Comparison of ENCODE assay signal across 12 mouse cellular contexts in genomic region chr19:7083035-7083794, GRCm38 (mm10). TPM values are rescaled to one million over a fixed set of nuclear protein-coding genes. Genes with fewer than 3 reads are reported as not detected.
A peak's percentile ranks its signal among the peaks of the same experiment; 100 is the strongest.
DNase-seq lines count a peak whose midpoint lies in the region; ATAC-seq and TF ChIP-seq lines count a peak whose summit lies in the region.
"Had no signal": no experiment of that assay in that cellular context is flagged by ENCODE, and none has a peak within 500 bp of the region (broad histone marks: within the 10 kb centered on the region; RNA-seq: fewer than 3 reads in every experiment).

No protein-coding gene starts in this region.

- no peak for TF ChIP-seq CTCF in heart, adult 2 months (IDR thresholded peaks at IDR 0.05)
- no peak for TF ChIP-seq CTCF in midbrain, postnatal 0 days (IDR thresholded peaks at IDR 0.05)

- H3K4me3 ChIP-seq in heart, embryonic 16.5 days (ENCODE audit: low read length), result no peak overlapping the region
- H3K4me3 ChIP-seq in heart, adult 2 months, result no peak overlapping the region
- no peak overlapping the region for H3K4me3 ChIP-seq in embryonic facial prominence, embryonic 13.5 days
- H3K4me3 ChIP-seq in hindbrain, embryonic 12.5 days, result no peak overlapping the region
- no peak overlapping the region for H3K4me3 ChIP-seq in midbrain, postnatal 0 days (ENCODE audit: low read depth, low read length)

- H3K36me3 ChIP-seq in heart, embryonic 16.5 days (ENCODE audit: control insufficient read depth, insufficient read depth), result no peaks in the 10 kb centered on the region
- H3K36me3 ChIP-seq in heart, adult 2 months (ENCODE audit: control insufficient read depth, insufficient read depth, low read length), result no peaks in the 10 kb centered on the region
- no peaks in the 10 kb centered on the region for H3K36me3 ChIP-seq in embryonic facial prominence, embryonic 13.5 days
- H3K36me3 ChIP-seq in hindbrain, embryonic 12.5 days, result no peaks in the 10 kb centered on the region
- no peaks in the 10 kb centered on the region for H3K36me3 ChIP-seq in midbrain, postnatal 0 days (ENCODE audit: insufficient read depth, low read length)

- no peak for TF ChIP-seq EP300 in heart, adult 2 months (IDR thresholded peaks at IDR 0.05; ENCODE audit: insufficient read depth, low read depth, low read length)

- H3K4me1 ChIP-seq in heart, embryonic 16.5 days (ENCODE audit: control insufficient read depth, insufficient read depth, low read length), result peaks cover 9% of the 10 kb centered on the region
- H3K4me1 ChIP-seq in heart, adult 2 months (ENCODE audit: control insufficient read depth, insufficient read depth, low read length), result no peaks in the 10 kb centered on the region
- H3K4me1 ChIP-seq in embryonic facial prominence, embryonic 13.5 days, result peaks cover 31% of the 10 kb centered on the region
- H3K4me1 ChIP-seq in hindbrain, embryonic 12.5 days, result peaks cover 48% of the 10 kb centered on the region
- peaks cover 7% of the 10 kb centered on the region; the same call in 1 of the 2 replicates for H3K4me1 ChIP-seq in midbrain, postnatal 0 days (ENCODE audit: insufficient read depth, low read length)

- 0 out of 2 replicates have a peak overlapping the region, but pooled peaks have one; percentile 13 for H3K9ac ChIP-seq in heart, embryonic 16.5 days (ENCODE audit: low read length)
- H3K9ac ChIP-seq in heart, adult 2 months (ENCODE audit: low read depth, low read length), result no peak overlapping the region
- H3K9ac ChIP-seq in embryonic facial prominence, embryonic 13.5 days, result no peak overlapping the region
- no peak overlapping the region for H3K9ac ChIP-seq in hindbrain, embryonic 12.5 days
- H3K9ac ChIP-seq in midbrain, postnatal 0 days (replicated peaks; ENCODE audit: low read length, poor library complexity, severe bottlenecking), result no peak overlapping the region

- H3K9me3 ChIP-seq in heart, embryonic 16.5 days (replicated peaks; ENCODE audit: control insufficient read depth, low read length), result no peaks in the 10 kb centered on the region
- H3K9me3 ChIP-seq in embryonic facial prominence, embryonic 13.5 days, result no peaks in the 10 kb centered on the region
- no peaks in the 10 kb centered on the region for H3K9me3 ChIP-seq in hindbrain, embryonic 12.5 days (replicated peaks)
- H3K9me3 ChIP-seq in midbrain, postnatal 0 days (ENCODE audit: low read length), result no peaks in the 10 kb centered on the region

- no peak overlapping the region for H3K27ac ChIP-seq in heart, embryonic 16.5 days (ENCODE audit: low read length)
- H3K27ac ChIP-seq in heart, adult 2 months, result no peak overlapping the region
- H3K27ac ChIP-seq in embryonic facial prominence, embryonic 13.5 days, result no peak overlapping the region
- H3K27ac ChIP-seq in hindbrain, embryonic 12.5 days, result no peak overlapping the region
- H3K27ac ChIP-seq in midbrain, postnatal 0 days (ENCODE audit: low read depth, low read length), result no peak overlapping the region

- intact Hi-C loops in heart, adult 2 months (cut with DNase I), result no loop called here

- H3K4me2 ChIP-seq in heart, embryonic 16.5 days (ENCODE audit: low read depth, low read length), result no peak overlapping the region
- no peak overlapping the region for H3K4me2 ChIP-seq in embryonic facial prominence, embryonic 13.5 days
- no peak overlapping the region for H3K4me2 ChIP-seq in hindbrain, embryonic 12.5 days (replicated peaks)
- no peak overlapping the region for H3K4me2 ChIP-seq in midbrain, postnatal 0 days (ENCODE audit: low read depth, low read length, poor library complexity, severe bottlenecking)

- ATAC-seq in heart, embryonic 16.5 days (replicated peaks; ENCODE audit: extremely low read depth, insufficient read depth, low FRiP score), result no peak
- peak; percentile 35; the same call in 1 of the 2 replicates for ATAC-seq in embryonic facial prominence, embryonic 13.5 days (ENCODE audit: insufficient number of reproducible peaks, insufficient read depth, low FRiP score, low TSS enrichment, low read depth)
- ATAC-seq in hindbrain, embryonic 12.5 days (ENCODE audit: low FRiP score), result peak; percentile 68
- ATAC-seq in midbrain, postnatal 0 days (ENCODE audit: low FRiP score), result peak; percentile 22
- ATAC-seq in megakaryocyte progenitor cell, adult 5-6 weeks (replicated peaks; ENCODE audit: poor library complexity), result no peak

- H3K79me2 ChIP-seq in heart, adult 2 months (replicated peaks; ENCODE audit: control insufficient read depth, insufficient read depth, low read length), result no peaks in the 10 kb centered on the region

- WGBS in heart, embryonic 16.5 days, result 38% methylated on average over 14 of the region's 14 CpGs
- 58% methylated on average over 14 of the region's 14 CpGs for WGBS in heart, adult 2 months
- 20% methylated on average over 14 of the region's 14 CpGs for whole genome bisulfite sequencing in embryonic facial prominence, embryonic 13.5 days
- 26% methylated on average over 14 of the region's 14 CpGs for WGBS in hindbrain, embryonic 12.5 days
- 18% methylated on average over 14 of the region's 14 CpGs for WGBS in midbrain, postnatal 0 days

- H3K27me3 ChIP-seq in heart, embryonic 16.5 days (ENCODE audit: control insufficient read depth, insufficient read depth, low read length), result no peaks in the 10 kb centered on the region
- H3K27me3 ChIP-seq in heart, adult 2 months (ENCODE audit: control insufficient read depth, insufficient read depth, low read length), result no peaks in the 10 kb centered on the region
- peaks cover 27% of the 10 kb centered on the region for H3K27me3 ChIP-seq in embryonic facial prominence, embryonic 13.5 days
- H3K27me3 ChIP-seq in hindbrain, embryonic 12.5 days, result peaks cover 34% of the 10 kb centered on the region
- H3K27me3 ChIP-seq in midbrain, postnatal 0 days (ENCODE audit: insufficient read depth, low read length), result no peaks in the 10 kb centered on the region

- no peak for DNase-seq in heart, adult 2 months
- DNase-seq in midbrain, postnatal 0 days (ENCODE audit: low spot score), result peak; percentile 63
- DNase-seq in spleen, postnatal 14 days (ENCODE audit: low spot score in 2 of 2), result no peak
- DNase-seq in adrenal gland, postnatal 36 days, result no peak
- DNase-seq: cerebellum, adult 11 months; lung, postnatal 14 days; thymus, adult 18-20 months had no signal

- no peak for TF ChIP-seq POLR2A in heart, adult 2 months (IDR thresholded peaks at IDR 0.05; ENCODE audit: insufficient read depth, low read depth, low read length)

RNA-seq across cellular contexts. Expression of gene Flrt1, which starts 22.3 kb away (rescaled TPM):
- polyA plus RNA-seq in heart, embryonic 16.5 days (2015; fragmentation: Nextera tagmentation; extraction: Ambion mirVana), result 1.6 and 1.9 TPM in 2 replicates
- 1 to 10 TPM; 1.1 to 1.2 TPM for total RNA-seq in heart, adult 2 months (2021)
- 0.84 and 0.94 TPM in 2 replicates for polyA plus RNA-seq in heart, adult 2 months (2012; rRNA removed)
- polyA plus RNA-seq in embryonic facial prominence, embryonic 13.5 days (2015; fragmentation: Nextera tagmentation; extraction: Ambion mirVana), result 13.0 and 13.6 TPM in 2 replicates
- polyA plus RNA-seq in hindbrain, embryonic 12.5 days (2016; fragmentation: Nextera tagmentation; extraction: Ambion mirVana), result 5.5 and 6.6 TPM in 2 replicates
- total RNA-seq in midbrain, postnatal 0 days (2014; rRNA removed), result 9.9 and 11.4 TPM in 2 replicates
- 9.8 and 11.9 TPM in 2 replicates for polyA plus RNA-seq in midbrain, postnatal 0 days (2015; fragmentation: Nextera tagmentation; extraction: Ambion mirVana)
- not detected in 2 replicates for total RNA-seq in megakaryocyte progenitor cell, adult 5-6 weeks (2015)
- total RNA-seq in megakaryocyte progenitor cell, adult 5-6 weeks (2017), result not detected in 2 replicates
- 1 to 10 TPM; 1.3 to 4.0 TPM for total RNA-seq in adrenal gland, postnatal 36 days (2021)
- total RNA-seq: hematopoietic stem cell, adult 5-6 weeks had no signal

RNA-seq across cellular contexts. Expression of gene Macrod1, which starts 26.6 kb away (rescaled TPM):
- polyA plus RNA-seq in heart, embryonic 16.5 days (2015; fragmentation: Nextera tagmentation; extraction: Ambion mirVana), result 61.0 and 64.3 TPM in 2 replicates
- 100 to 1,000 TPM; 262 to 309 TPM for total RNA-seq in heart, adult 2 months (2021)
- 260 and 278 TPM in 2 replicates for polyA plus RNA-seq in heart, adult 2 months (2012; rRNA removed)
- polyA plus RNA-seq in embryonic facial prominence, embryonic 13.5 days (2015; fragmentation: Nextera tagmentation; extraction: Ambion mirVana), result 7.1 and 9.0 TPM in 2 replicates
- polyA plus RNA-seq in hindbrain, embryonic 12.5 days (2016; fragmentation: Nextera tagmentation; extraction: Ambion mirVana), result 5.6 TPM in 2 replicates
- 1.4 and 5.1 TPM in 2 replicates for total RNA-seq in midbrain, postnatal 0 days (2014; rRNA removed)
- 5.9 and 6.2 TPM in 2 replicates for polyA plus RNA-seq in midbrain, postnatal 0 days (2015; fragmentation: Nextera tagmentation; extraction: Ambion mirVana)
- 12.7 and 17.6 TPM in 2 replicates for total RNA-seq in megakaryocyte progenitor cell, adult 5-6 weeks (2015)
- total RNA-seq in megakaryocyte progenitor cell, adult 5-6 weeks (2017), result 0.68 and 3.7 TPM in 2 replicates
- 10 to 100 TPM; 52.5 to 66.7 TPM for total RNA-seq in adrenal gland, postnatal 36 days (2021)

RNA-seq across cellular contexts. Expression of gene Stip1, which starts 43.4 kb away (rescaled TPM):
- 195 and 202 TPM in 2 replicates for polyA plus RNA-seq in heart, embryonic 16.5 days (2015; fragmentation: Nextera tagmentation; extraction: Ambion mirVana)
- 100 to 1,000 TPM; 117 to 121 TPM for total RNA-seq in heart, adult 2 months (2021)
- 49.9 and 80.2 TPM in 2 replicates for polyA plus RNA-seq in heart, adult 2 months (2012; rRNA removed)
- polyA plus RNA-seq in embryonic facial prominence, embryonic 13.5 days (2015; fragmentation: Nextera tagmentation; extraction: Ambion mirVana), result 211 and 240 TPM in 2 replicates
- polyA plus RNA-seq in hindbrain, embryonic 12.5 days (2016; fragmentation: Nextera tagmentation; extraction: Ambion mirVana), result 267 and 269 TPM in 2 replicates
- total RNA-seq in midbrain, postnatal 0 days (2014; rRNA removed), result 97.0 and 101 TPM in 2 replicates
- 142 and 147 TPM in 2 replicates for polyA plus RNA-seq in midbrain, postnatal 0 days (2015; fragmentation: Nextera tagmentation; extraction: Ambion mirVana)
- 197 and 204 TPM in 2 replicates for total RNA-seq in megakaryocyte progenitor cell, adult 5-6 weeks (2015)
- total RNA-seq in megakaryocyte progenitor cell, adult 5-6 weeks (2017), result 244 and 250 TPM in 2 replicates
- total RNA-seq in adrenal gland, postnatal 36 days (2021), result 100 to 1,000 TPM; 149 to 281 TPM

Comparison
In these comparisons a context has a peak if more than half of its experiments do, and no peak if none do; other contexts are left out.
1. ATAC-seq: peak in embryonic facial prominence, embryonic 13.5 days (single experiment), hindbrain, embryonic 12.5 days (single experiment) and midbrain, postnatal 0 days (single experiment); none in heart, embryonic 16.5 days (single experiment) and megakaryocyte progenitor cell, adult 5-6 weeks (single experiment).